Mouse (Mus musculus) kidney, embryonic 14.5 days (tissue): Measurements from ENCODE around the gene Parvb. TPM values are rescaled to one million over a fixed set of nuclear protein-coding genes. Genes with fewer than 3 reads are reported as not detected.
A peak's percentile ranks its signal among the peaks of the same experiment; 100 is the strongest.

Experiments
- ATAC-seq: fragments of 200-750 bp; cut with Nextera tagmentation; 2 replicates; pipeline ENCODE4 v1.8.0; 2017; ENCODE audit warnings: moderate number of reproducible peaks, mild to moderate bottlenecking, moderate TSS enrichment, moderate library complexity; ENCODE audit not compliant: low FRiP score, low TSS enrichment
- H3K27ac ChIP-seq: fragments of 300-500 bp; sonication (generic); 2 replicates; pipeline ENCODE4 v1.5.1; 2014; ENCODE audit warnings: low read depth, mild to moderate bottlenecking, low read length, moderate library complexity, mixed read lengths
- H3K27me3 ChIP-seq: fragments of 300-500 bp; sonication (generic); 2 replicates; pipeline ENCODE4 v1.6.1; 2014; ENCODE audit warnings: mild to moderate bottlenecking, low read length; ENCODE audit not compliant: control insufficient read depth, insufficient read depth
- H3K36me3 ChIP-seq: fragments of 300-500 bp; sonication (generic); 2 replicates; pipeline ENCODE4 v1.6.1; 2014; ENCODE audit warnings: low read length, mixed read lengths; ENCODE audit not compliant: control insufficient read depth, insufficient read depth
- H3K4me1 ChIP-seq: fragments of 300-500 bp; sonication (generic); 2 replicates; pipeline ENCODE4 v1.6.1; 2014; ENCODE audit warnings: low read length, mixed read lengths; ENCODE audit not compliant: control insufficient read depth, insufficient read depth
- H3K4me2 ChIP-seq: fragments of 300-500 bp; sonication (generic); replicated peaks from 2 replicates; pipeline ENCODE4 v1.6.1; 2014; ENCODE audit warnings: low read depth, mild to moderate bottlenecking, low read length
- H3K4me3 ChIP-seq: fragments of 300-500 bp; sonication (generic); 2 replicates; pipeline ENCODE4 v1.5.1; 2014; ENCODE audit warnings: mild to moderate bottlenecking, low read length
- H3K9ac ChIP-seq: fragments of 300-500 bp; sonication (generic); 2 replicates; pipeline ENCODE4 v1.6.1; 2014; ENCODE audit warnings: low read depth, mild to moderate bottlenecking, low read length, moderate library complexity
- H3K9me3 ChIP-seq: fragments of 300-500 bp; sonication (generic); 2 replicates; pipeline ENCODE4 v1.6.1; 2016; ENCODE audit warnings: low read length; ENCODE audit not compliant: control insufficient read depth
- WGBS: fragments of 180-500 bp; shearing (Covaris S2); extraction: QIAGEN DNeasy Blood & Tissue Kit; methylation state at CpG from one replicate; pipeline ENCODE4 v1.1.7; 2014; 5-methylcytosine and 5-hydroxymethylcytosine counted together
- polyA plus RNA-seq: library from polyadenylated mRNA; unstranded; fragments of >200 nt; fragmentation: Nextera tagmentation; extraction: Ambion mirVana; gene quantifications from 2 replicates; pipeline ENCODE4 v1.2.1, GENCODE M21; 2014

Gene Parvb
- polyA plus RNA-seq, 1 experiment from 2014 or later: 3.9 TPM

- H3K27me3 ChIP-seq: no peaks in the 10 kb centered on the region
- H3K4me2 ChIP-seq: no peak overlapping the region
- H3K4me1 ChIP-seq: no peaks in the 10 kb centered on the region
- no peaks in the 10 kb centered on the region for H3K9me3 ChIP-seq
- peaks cover 89% of the 10 kb centered on the region for H3K36me3 ChIP-seq
- 94% methylated on average over 4 of the region's 4 CpGs for WGBS
- no peak overlapping the region for H3K9ac ChIP-seq
- H3K4me3 ChIP-seq: no peak overlapping the region
- ATAC-seq: no peak
- no peak overlapping the region for H3K27ac ChIP-seq
Measured at GRCm38 (mm10) chr15:84207327-84207726, 24.5 kb upstream of the Parvb start.

- H3K4me2 ChIP-seq: no peak overlapping the region
- ATAC-seq: no peak
- peaks cover 71% of the 10 kb centered on the region for H3K36me3 ChIP-seq
- H3K27me3 ChIP-seq: no peaks in the 10 kb centered on the region
- peaks cover 9% of the 10 kb centered on the region for H3K4me1 ChIP-seq
- 81% methylated on average over 11 of the region's 11 CpGs for WGBS
- H3K4me3 ChIP-seq: no peak overlapping the region
- no peaks in the 10 kb centered on the region for H3K9me3 ChIP-seq
- H3K27ac ChIP-seq: 0 out of 2 replicates have a peak overlapping the region, but pooled peaks have one; percentile 7
- no peak overlapping the region for H3K9ac ChIP-seq
Measured at GRCm38 (mm10) chr15:84209517-84210412, 22.1 kb upstream of the Parvb start.

DNA sequence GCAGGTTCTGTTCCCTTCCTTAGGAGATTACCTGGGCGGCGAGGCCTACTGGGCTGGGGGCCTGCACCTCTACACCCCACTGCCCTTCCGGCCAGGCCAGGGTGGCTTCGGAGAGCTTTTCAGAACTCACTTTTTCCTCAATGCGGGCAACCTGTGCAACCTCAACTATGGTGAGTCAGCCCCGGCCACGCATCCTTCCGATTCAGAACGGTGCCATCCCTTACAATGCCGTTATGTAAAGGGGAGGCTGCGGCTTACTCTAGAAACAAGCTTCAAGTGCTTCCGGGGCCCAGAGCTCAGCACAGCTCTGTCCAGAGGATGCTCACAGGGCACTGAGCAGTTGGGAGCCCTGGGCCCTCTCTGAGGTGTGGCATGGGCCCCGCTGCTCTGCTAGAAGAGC is 21.4 kb upstream of the Parvb start:
- peaks cover 66% of the 10 kb centered on the region for H3K36me3 ChIP-seq
- no peak overlapping the region for H3K27ac ChIP-seq

GRCm38 (mm10) chr15:84210941-84211340 is 20.9 kb upstream of the Parvb start:
- Histone ChIP-seq H3K9ac (no peak overlapping the region), H3K27ac (no peak overlapping the region), H3K27me3 (no peaks in the 10 kb centered on the region), H3K4me3 (no peak overlapping the region), H3K4me2 (no peak overlapping the region), H3K36me3 (peaks cover 61% of the 10 kb centered on the region), H3K9me3 (no peaks in the 10 kb centered on the region), H3K4me1 (peaks cover 20% of the 10 kb centered on the region)
- WGBS: 91% methylated on average over 13 of the region's 13 CpGs
- no peak for ATAC-seq

More for the DNA sequence above, 21.4 kb upstream of the Parvb start:
- no peak overlapping the region for H3K4me3 ChIP-seq
- H3K4me2 ChIP-seq: no peak overlapping the region
- H3K4me1 ChIP-seq: peaks cover 15% of the 10 kb centered on the region
- no peak overlapping the region for H3K9ac ChIP-seq
- 92% methylated on average over 13 of the region's 13 CpGs for WGBS
- no peaks in the 10 kb centered on the region for H3K9me3 ChIP-seq
- no peak for ATAC-seq
- no peaks in the 10 kb centered on the region for H3K27me3 ChIP-seq

- peaks cover 55% of the 10 kb centered on the region for H3K36me3 ChIP-seq
- 74% methylated on average over 4 of the region's 4 CpGs for WGBS
- no peak for ATAC-seq
Measured at GRCm38 (mm10) chr15:84211564-84211963, 20.3 kb upstream of the Parvb start.

DNA sequence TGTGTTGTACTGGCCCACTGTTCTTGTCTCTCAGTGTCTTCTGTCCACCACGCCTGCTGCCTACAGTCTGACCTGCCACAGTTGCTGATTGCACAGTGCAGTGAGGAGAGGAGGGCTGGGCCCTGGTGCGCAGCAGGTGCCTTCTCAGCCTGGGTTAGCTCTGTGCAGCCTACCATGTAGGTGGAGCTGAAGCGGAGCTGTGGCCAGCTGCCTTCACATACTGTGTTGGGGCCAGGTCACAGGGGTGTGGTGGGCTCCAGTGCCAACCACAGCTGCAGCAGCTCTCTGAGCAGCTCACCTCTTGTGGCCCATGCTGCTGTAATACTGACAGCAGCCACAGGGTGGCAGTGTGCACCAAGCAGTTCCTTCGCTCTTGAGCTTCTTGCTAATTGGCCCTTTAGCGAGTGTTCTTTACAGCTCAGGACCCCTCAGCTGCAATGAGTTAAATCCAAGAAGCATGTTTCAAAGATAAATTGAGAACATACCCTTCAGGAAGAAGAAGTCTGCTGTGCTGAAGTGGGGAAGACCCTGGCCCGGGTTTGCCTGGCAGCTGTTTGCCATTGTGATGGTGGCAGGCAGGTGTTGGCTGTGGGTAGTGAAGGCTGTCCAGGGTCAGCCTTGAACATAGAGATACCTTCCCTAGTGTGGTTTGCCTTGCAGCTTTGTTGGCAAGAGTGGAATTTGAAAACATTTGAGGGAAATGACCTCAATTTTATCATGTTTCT is 19.6 kb upstream of the Parvb start:
- no peak overlapping the region for H3K4me3 ChIP-seq
- H3K27ac ChIP-seq: no peak overlapping the region
- no peaks in the 10 kb centered on the region for H3K27me3 ChIP-seq
- H3K9me3 ChIP-seq: no peaks in the 10 kb centered on the region
- peaks cover 32% of the 10 kb centered on the region for H3K4me1 ChIP-seq
- ATAC-seq: peak; percentile 7; the same call in 1 of the 2 replicates
- no peak overlapping the region for H3K9ac ChIP-seq
- peaks cover 49% of the 10 kb centered on the region for H3K36me3 ChIP-seq
- H3K4me2 ChIP-seq: no peak overlapping the region
- 48% methylated on average over 6 of the region's 6 CpGs for WGBS

More at GRCm38 (mm10) chr15:84211564-84211963, 20.3 kb upstream of the Parvb start:
- Histone ChIP-seq H3K4me2 (no peak overlapping the region), H3K9ac (no peak overlapping the region), H3K4me3 (no peak overlapping the region), H3K27ac (no peak overlapping the region), H3K27me3 (no peaks in the 10 kb centered on the region), H3K9me3 (no peaks in the 10 kb centered on the region), H3K4me1 (peaks cover 26% of the 10 kb centered on the region)

GRCm38 (mm10) chr15:84212756-84213105 is 19.1 kb upstream of the Parvb start:
- WGBS: 83% methylated on average over 2 of the region's 2 CpGs
- H3K4me3 ChIP-seq: no peak overlapping the region
- ATAC-seq: no peak
- H3K4me1 ChIP-seq: peaks cover 35% of the 10 kb centered on the region
- H3K36me3 ChIP-seq: peaks cover 43% of the 10 kb centered on the region
- H3K9ac ChIP-seq: no peak overlapping the region
- no peaks in the 10 kb centered on the region for H3K9me3 ChIP-seq
- no peak overlapping the region for H3K4me2 ChIP-seq
- no peaks in the 10 kb centered on the region for H3K27me3 ChIP-seq
- no peak overlapping the region for H3K27ac ChIP-seq

DNA sequence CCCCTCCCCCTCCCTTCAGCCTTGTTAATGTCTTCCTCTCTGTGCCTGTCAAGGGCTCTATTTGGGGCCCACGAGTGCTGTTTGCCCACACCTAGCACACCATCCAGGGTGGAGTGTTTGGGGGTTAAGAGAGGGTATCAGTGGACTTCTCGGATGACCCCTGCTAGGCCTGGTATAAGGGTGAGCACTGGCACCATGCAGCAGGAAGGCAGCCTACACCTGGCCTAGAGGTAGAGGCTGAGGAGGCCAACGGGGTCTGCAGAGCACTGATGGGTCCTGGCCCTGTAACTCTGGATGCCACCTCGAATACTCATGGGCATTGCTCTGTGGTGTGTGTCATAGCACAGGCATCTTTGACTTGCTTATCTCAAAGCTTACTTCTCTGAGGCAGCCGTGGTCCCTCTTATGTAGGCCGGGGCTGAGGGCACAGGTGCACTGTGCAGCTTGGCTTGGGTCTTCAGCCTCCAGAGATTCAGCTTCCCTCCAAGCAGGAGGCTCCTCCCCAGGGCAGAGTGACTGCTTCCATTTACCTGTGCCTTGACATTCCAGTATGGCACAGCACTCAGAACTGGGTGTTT is 18.6 kb upstream of the Parvb start:
- Histone ChIP-seq H3K4me1 (peaks cover 35% of the 10 kb centered on the region), H3K9ac (no peak overlapping the region), H3K9me3 (no peaks in the 10 kb centered on the region), H3K4me3 (no peak overlapping the region), H3K27ac (no peak overlapping the region), H3K27me3 (no peaks in the 10 kb centered on the region), H3K4me2 (no peak overlapping the region), H3K36me3 (peaks cover 40% of the 10 kb centered on the region)
- WGBS: 89% methylated on average over 6 of the region's 6 CpGs
- no peak for ATAC-seq
